8 mouse cellular contexts compared by ENCODE assay signal in genomic region chr7:111122531-111123130, GRCm38 (mm10). TPM values are rescaled to one million over a fixed set of nuclear protein-coding genes. Genes with fewer than 3 reads are reported as not detected.
A peak's percentile ranks its signal among the peaks of the same experiment; 100 is the strongest.
DNase-seq lines count a peak whose midpoint lies in the region; ATAC-seq and TF ChIP-seq lines count a peak whose summit lies in the region.

No protein-coding gene starts in this region.

- H3K4me2 ChIP-seq in embryonic facial prominence, embryonic 14.5 days (ENCODE audit: low read depth, low read length), result peak overlapping the region; percentile 90
- peak overlapping the region; percentile 70 for H3K4me2 ChIP-seq in limb, embryonic 13.5 days (replicated peaks)
- peak overlapping the region; percentile 87 for H3K4me2 ChIP-seq in midbrain, embryonic 16.5 days (ENCODE audit: low read length)

- H3K27ac ChIP-seq in embryonic facial prominence, embryonic 14.5 days (replicated peaks; ENCODE audit: low read depth, low read length), result peak overlapping the region; percentile 98
- H3K27ac ChIP-seq in heart, adult 2 months, result peak overlapping the region; percentile 96
- peak overlapping the region; percentile 98 for H3K27ac ChIP-seq in limb, embryonic 13.5 days
- peak overlapping the region; percentile 100 for H3K27ac ChIP-seq in midbrain, embryonic 16.5 days (ENCODE audit: low read length)

- peak; percentile 100 for ATAC-seq in embryonic facial prominence, embryonic 14.5 days (ENCODE audit: low read depth)
- ATAC-seq in limb, embryonic 13.5 days (ENCODE audit: low FRiP score, low read depth), result peak; percentile 99
- peak; percentile 99 for ATAC-seq in midbrain, embryonic 16.5 days

- peak; percentile 19; the same call in 1 of the 2 replicates for TF ChIP-seq CTCF in heart, adult 2 months (IDR thresholded peaks at IDR 0.05)

- no peaks in the 10 kb centered on the region for H3K79me2 ChIP-seq in heart, adult 2 months (replicated peaks; ENCODE audit: control insufficient read depth, insufficient read depth, low read length)

- DNase-seq in 3T3-L1 (ENCODE audit: low read depth, low spot score), result peak; percentile 95
- peak; percentile 91 to 93 for DNase-seq in adrenal gland, postnatal 4 days (ENCODE audit: low spot score in 2 of 2)
- peak; percentile 99 for DNase-seq in embryonic facial prominence, embryonic 14.5 days (ENCODE audit: low spot score)
- DNase-seq in heart, adult 2 months, result peak; percentile 98 to 99
- DNase-seq in kidney, adult 8-10 months, result peak; percentile 97
- DNase-seq in spleen, postnatal 10 days (ENCODE audit: low spot score in 2 of 2), result peak; percentile 97 to 98

- H3K9me3 ChIP-seq in embryonic facial prominence, embryonic 14.5 days (ENCODE audit: control insufficient read depth, low read length), result no peaks in the 10 kb centered on the region
- no peaks in the 10 kb centered on the region for H3K9me3 ChIP-seq in limb, embryonic 13.5 days
- H3K9me3 ChIP-seq in midbrain, embryonic 16.5 days (replicated peaks; ENCODE audit: control insufficient read depth, low read length, poor library complexity, severe bottlenecking), result no peaks in the 10 kb centered on the region

- TF ChIP-seq POLR2A in heart, adult 2 months (IDR thresholded peaks at IDR 0.05; ENCODE audit: insufficient read depth, low read depth, low read length), result peak; percentile 98

- intact Hi-C loops in heart, adult 2 months (cut with DNase I), result loop anchor here (1.0 kb wide), 2 partner anchors 35 to 39 kb away; partner anchors contain the start of gene Eif4g2

- H3K36me3 ChIP-seq in embryonic facial prominence, embryonic 14.5 days (ENCODE audit: control insufficient read depth, insufficient read depth, low read length), result 0 out of 2 replicates have a peak, but pooled peaks cover 8% of the 10 kb centered on the region
- H3K36me3 ChIP-seq in heart, adult 2 months (ENCODE audit: control insufficient read depth, insufficient read depth, low read length), result peaks cover 9% of the 10 kb centered on the region
- H3K36me3 ChIP-seq in limb, embryonic 13.5 days, result peaks cover 7% of the 10 kb centered on the region; the same call in 1 of the 2 replicates
- H3K36me3 ChIP-seq in midbrain, embryonic 16.5 days (ENCODE audit: control insufficient read depth, insufficient read depth, low read length), result no peaks in the 10 kb centered on the region

- H3K4me3 ChIP-seq in embryonic facial prominence, embryonic 14.5 days (ENCODE audit: low read depth, low read length), result peak overlapping the region; percentile 53
- peak overlapping the region; percentile 65 for H3K4me3 ChIP-seq in heart, adult 2 months
- peak overlapping the region; percentile 67 for H3K4me3 ChIP-seq in limb, embryonic 13.5 days
- peak overlapping the region; percentile 55 for H3K4me3 ChIP-seq in midbrain, embryonic 16.5 days (ENCODE audit: low read depth, low read length)

- peaks cover 9% of the 10 kb centered on the region; the same call in 1 of the 2 replicates for H3K4me1 ChIP-seq in embryonic facial prominence, embryonic 14.5 days (ENCODE audit: control insufficient read depth, insufficient read depth, low read length)
- peaks cover 5% of the 10 kb centered on the region for H3K4me1 ChIP-seq in heart, adult 2 months (ENCODE audit: control insufficient read depth, insufficient read depth, low read length)
- peaks cover 9% of the 10 kb centered on the region for H3K4me1 ChIP-seq in limb, embryonic 13.5 days
- H3K4me1 ChIP-seq in midbrain, embryonic 16.5 days (ENCODE audit: control insufficient read depth, insufficient read depth, low read length), result peaks cover 13% of the 10 kb centered on the region

- TF ChIP-seq EP300 in heart, adult 2 months (IDR thresholded peaks at IDR 0.05; ENCODE audit: insufficient read depth, low read depth, low read length), result peak; percentile 63

- peak overlapping the region; percentile 77 for H3K9ac ChIP-seq in embryonic facial prominence, embryonic 14.5 days (ENCODE audit: low read depth, low read length)
- H3K9ac ChIP-seq in heart, adult 2 months (ENCODE audit: low read depth, low read length), result peak overlapping the region; percentile 78
- peak overlapping the region; percentile 85 for H3K9ac ChIP-seq in limb, embryonic 13.5 days
- peak overlapping the region; percentile 70 for H3K9ac ChIP-seq in midbrain, embryonic 16.5 days (ENCODE audit: low read depth, low read length)

- H3K27me3 ChIP-seq in embryonic facial prominence, embryonic 14.5 days (replicated peaks; ENCODE audit: control insufficient read depth, insufficient read depth, low read length), result no peaks in the 10 kb centered on the region
- no peaks in the 10 kb centered on the region for H3K27me3 ChIP-seq in heart, adult 2 months (ENCODE audit: control insufficient read depth, insufficient read depth, low read length)
- H3K27me3 ChIP-seq in limb, embryonic 13.5 days, result no peaks in the 10 kb centered on the region
- no peaks in the 10 kb centered on the region for H3K27me3 ChIP-seq in midbrain, embryonic 16.5 days (ENCODE audit: control insufficient read depth, insufficient read depth, low read depth, low read length)

- WGBS in embryonic facial prominence, embryonic 14.5 days, result under 1% methylated on average over 39 of the region's 44 CpGs
- under 1% methylated on average over 44 of the region's 44 CpGs for WGBS in heart, adult 2 months
- under 1% methylated on average over 44 of the region's 44 CpGs for WGBS in limb, embryonic 13.5 days
- 1% methylated on average over 44 of the region's 44 CpGs for WGBS in midbrain, embryonic 16.5 days

RNA-seq across cellular contexts. Expression of gene Eif4g2, which starts 39.8 kb away (rescaled TPM):
- total RNA-seq in adrenal gland, postnatal 4 days (2021), result 1,000 to 10,000 TPM; 1,008 to 1,014 TPM
- polyA plus RNA-seq in embryonic facial prominence, embryonic 14.5 days (2014; fragmentation: Nextera tagmentation; extraction: Ambion mirVana), result 913 and 918 TPM in 2 replicates
- total RNA-seq in heart, adult 2 months (2021), result 1,000 to 10,000 TPM in 1 of 2 experiments, 100 to 1,000 TPM in 1; 958 to 1,084 TPM
- polyA plus RNA-seq in heart, adult 2 months (2012; rRNA removed), result 174 and 435 TPM in 2 replicates
- 823 and 917 TPM in 2 replicates for polyA plus RNA-seq in limb, embryonic 13.5 days (2015; fragmentation: Nextera tagmentation; extraction: Ambion mirVana)
- polyA plus RNA-seq in midbrain, embryonic 16.5 days (2015; fragmentation: Nextera tagmentation; extraction: Ambion mirVana), result 1,168 and 1,270 TPM in 2 replicates

Comparison
In these comparisons a context has a peak if more than half of its experiments do, and no peak if none do; other contexts are left out.
1. Peak in every context shown above with its lines: DNase-seq, ATAC-seq, H3K4me3 ChIP-seq and H3K27ac ChIP-seq.